Mouse (Mus musculus) liver, adult (tissue): ENCODE measurements at regions not wholly inside any gene's neighbourhood (a gene's known extent, or its start where the extent isn't known, plus 50 kb on each side); places are given as distances from the start of the nearest gene placed in this dataset.

ENCODE experiments used
- GATA4 ChIP-seq: IDR thresholded peaks from 2 replicates; pipeline ENCODE4 v1.6.1; 2014; ENCODE audit warnings: mild to moderate bottlenecking, low read length; ENCODE audit not compliant: insufficient replicate concordance

- no peak for TF ChIP-seq GATA4
Measured at GRCm38 (mm10) chr19:21030971-21031370, 77.0 kb upstream of the Tmc1 start.

- no peak for TF ChIP-seq GATA4
Measured at GRCm38 (mm10) chr19:21028981-21029380, 75.0 kb upstream of the Tmc1 start.

- no peak for TF ChIP-seq GATA4
Measured at GRCm38 (mm10) chr19:21012391-21012790, 58.4 kb upstream of the Tmc1 start.

GRCm38 (mm10) chr19:21009607-21010006 is 55.6 kb upstream of the Tmc1 start:
- no peak for TF ChIP-seq GATA4

GRCm38 (mm10) chr19:21004411-21004810 is 50.4 kb upstream of the Tmc1 start:
- TF ChIP-seq GATA4: no peak
